Mouse (Mus musculus): ENCODE data around the gene Slc39a8.

DNA sequence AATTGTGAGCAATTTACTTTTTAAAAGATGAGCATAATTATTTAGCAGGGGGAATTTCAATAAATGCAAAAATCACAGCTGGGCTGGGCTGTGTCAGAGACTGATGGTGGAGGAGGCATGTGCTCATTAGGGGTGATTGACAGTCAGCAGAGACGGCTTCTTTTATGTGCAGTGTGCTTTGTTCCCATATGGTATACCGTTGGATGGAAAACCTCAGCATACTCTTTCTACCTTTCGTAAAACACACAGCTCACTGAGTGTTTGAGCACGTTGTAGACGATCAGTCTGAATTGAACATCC lies 62.7 kb downstream of the Slc39a8 start:
- no peak for TF ChIP-seq CTCF (IDR thresholded peaks at IDR 0.05)
- TF ChIP-seq POLR2A (IDR thresholded peaks at IDR 0.05; ENCODE audit: insufficient read depth, low read depth, low read length): no peak
- no peak for TF ChIP-seq EP300 (IDR thresholded peaks at IDR 0.05; ENCODE audit: insufficient read depth, low read depth, low read length)

Measured in heart, adult 2 months (tissue).